Mouse (Mus musculus): ENCODE measurements at regions not wholly inside any gene's neighbourhood (a gene's known extent, or its start where the extent isn't known, plus 50 kb on each side); places are given as distances from the start of the nearest gene placed in this dataset.

DNA sequence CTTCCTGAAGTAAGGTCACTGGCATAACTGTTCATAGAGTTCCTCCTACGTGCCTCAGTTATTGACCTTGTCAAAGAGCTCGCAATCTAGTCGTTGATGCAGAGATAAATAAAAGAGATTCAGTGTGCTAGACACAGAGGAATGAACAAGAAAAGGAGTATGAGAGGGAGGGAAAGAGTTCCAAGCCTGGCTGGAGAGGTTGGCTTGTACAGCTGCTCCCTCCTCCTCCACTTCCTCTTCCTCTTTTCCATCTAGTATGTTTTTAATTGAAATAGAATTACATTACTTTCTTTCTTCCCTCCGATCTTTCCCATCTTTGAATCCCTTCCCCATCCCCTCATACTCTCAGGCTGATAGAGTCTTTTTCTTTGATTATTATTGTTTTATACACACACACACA, 117.1 kb downstream of the Dusp6 start:
- no peak for TF ChIP-seq CTCF (IDR thresholded peaks at IDR 0.05; ENCODE audit: borderline replicate concordance, extremely low read depth, insufficient read depth, insufficient read length)
- TF ChIP-seq POLR2A (IDR thresholded peaks at IDR 0.05; ENCODE audit: borderline replicate concordance, extremely low read depth, insufficient read depth, insufficient read length, poor library complexity, severe bottlenecking), result no peak
